In the genomic region with DNA sequence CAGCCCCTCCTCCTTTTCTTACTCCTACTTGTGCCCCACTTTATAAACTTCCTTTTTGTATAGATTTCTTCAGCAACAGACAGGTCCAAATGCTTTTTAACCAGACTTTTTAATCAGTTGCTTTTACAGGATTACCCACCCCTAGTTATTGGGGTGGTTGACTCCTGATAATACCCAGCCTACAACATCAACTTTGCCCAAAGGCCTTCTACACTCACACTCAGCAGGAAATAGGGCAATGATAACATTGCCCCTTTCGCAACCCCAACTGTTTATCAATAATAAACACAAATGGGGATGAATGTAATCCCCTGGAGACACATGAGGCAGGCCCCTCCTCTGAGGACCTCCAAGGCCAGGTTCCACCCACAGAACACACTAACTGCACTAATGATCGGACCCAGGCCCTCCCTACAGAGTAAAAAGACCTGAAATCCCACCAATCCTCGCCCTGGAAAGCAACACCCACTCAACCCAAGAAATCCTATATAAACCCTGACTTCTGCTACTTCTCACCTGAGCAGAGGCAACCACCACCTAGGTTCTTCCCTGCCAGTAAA, we compare ENCODE assay signal across 13 mouse cellular contexts. TPM values are rescaled to one million over a fixed set of nuclear protein-coding genes. Genes with fewer than 3 reads are reported as not detected.
"Had no signal": no experiment of that assay in that cellular context is flagged by ENCODE, and none has a peak within 500 bp of the region (broad histone marks: within the 10 kb centered on the region; RNA-seq: fewer than 3 reads in every experiment).

No protein-coding gene starts in this region.

- H3K36me3 ChIP-seq: intestine, embryonic 15.5 days; kidney, embryonic 15.5 days; limb, embryonic 12.5 days; lung, embryonic 15.5 days; midbrain, embryonic 13.5 days had no signal

- H3K27ac ChIP-seq: intestine, embryonic 15.5 days; kidney, embryonic 15.5 days; left cerebral cortex, adult 2 months; limb, embryonic 12.5 days; lung, embryonic 15.5 days; macrophage; midbrain, embryonic 13.5 days had no signal

- H3K9ac ChIP-seq: intestine, embryonic 15.5 days; kidney, embryonic 15.5 days; limb, embryonic 12.5 days; lung, embryonic 15.5 days; midbrain, embryonic 13.5 days had no signal

- ATAC-seq: intestine, embryonic 15.5 days; midbrain, embryonic 13.5 days had no signal

- H3K4me2 ChIP-seq: intestine, embryonic 15.5 days; kidney, embryonic 15.5 days; limb, embryonic 12.5 days; lung, embryonic 15.5 days; midbrain, embryonic 13.5 days had no signal

- H3K4me3 ChIP-seq: intestine, embryonic 15.5 days; kidney, embryonic 15.5 days; left cerebral cortex, adult 2 months; limb, embryonic 12.5 days; lung, embryonic 15.5 days; midbrain, embryonic 13.5 days had no signal

- H3K27me3 ChIP-seq: intestine, embryonic 15.5 days; kidney, embryonic 15.5 days; limb, embryonic 12.5 days; lung, embryonic 15.5 days; midbrain, embryonic 13.5 days had no signal

- H3K4me1 ChIP-seq: intestine, embryonic 15.5 days; kidney, embryonic 15.5 days; limb, embryonic 12.5 days; lung, embryonic 15.5 days; midbrain, embryonic 13.5 days had no signal

- H3K9me3 ChIP-seq: intestine, embryonic 15.5 days; kidney, embryonic 15.5 days; limb, embryonic 12.5 days; lung, embryonic 15.5 days; midbrain, embryonic 13.5 days had no signal

- DNase-seq: kidney, postnatal 14 days; lung, postnatal 14 days; right cerebral cortex, postnatal 25 days; thymus, postnatal 4 days had no signal

RNA-seq across cellular contexts. Expression of a gene that starts 28.9 kb away (rescaled TPM):
- polyA plus RNA-seq: liver, adult 2 months; macrophage; small intestine, adult 2 months had no signal
